In genomic region chr17:6129361-6129760, GRCm38 (mm10) we compare ENCODE assay signal across 21 mouse cellular contexts. TPM values are rescaled to one million over a fixed set of nuclear protein-coding genes. Genes with fewer than 3 reads are reported as not detected.
DNase-seq lines count a peak whose midpoint lies in the region; TF ChIP-seq lines count a peak whose summit lies in the region.
"Had no signal": no experiment of that assay in that cellular context is flagged by ENCODE, and none has a peak within 500 bp of the region (broad histone marks: within the 10 kb centered on the region; RNA-seq: fewer than 3 reads in every experiment).

No protein-coding gene starts in this region.

- H3K27ac ChIP-seq in heart, embryonic 10.5 days = no peak overlapping the region
- no peak overlapping the region for H3K27ac ChIP-seq in gastrocnemius, adult 2 months
- H3K27ac ChIP-seq: heart, embryonic 13.5 days; hindbrain, embryonic 10.5 days; liver, embryonic 15.5 days; midbrain, embryonic 13.5 days; neural tube, embryonic 13.5 days; stomach, embryonic 15.5 days had no signal

- no peaks in the 10 kb centered on the region for H3K9me3 ChIP-seq in heart, embryonic 10.5 days
- H3K9me3 ChIP-seq: G1E; heart, embryonic 13.5 days; hindbrain, embryonic 10.5 days; liver, embryonic 15.5 days; midbrain, embryonic 13.5 days; neural tube, embryonic 13.5 days; stomach, embryonic 15.5 days had no signal

- no peak for TF ChIP-seq CTCF in gastrocnemius, adult 2 months (IDR thresholded peaks at IDR 0.05)

- intact Hi-C loops in gastrocnemius, adult 2 months (cut with DNase I) = no loop called here

- DNase-seq in heart, adult 11 months = peak; percentile 41
- DNase-seq in heart, embryonic 10.5 days (ENCODE audit: low spot score) = no peak
- peak; percentile 55 for DNase-seq in right cerebral cortex, postnatal 10 days (ENCODE audit: low spot score in 2 of 2)
- DNase-seq in right cerebral cortex, postnatal 25 days = no peak
- DNase-seq in cerebellum, postnatal 25 days = peak; percentile 93 to 94
- peak; percentile 14 for DNase-seq in retina, postnatal 7 days (ENCODE audit: low read depth, low spot score)
- no peak for DNase-seq in spleen, postnatal 14 days (ENCODE audit: low spot score in 2 of 2)
- DNase-seq in gastrocnemius, adult 2 months = no peak
- DNase-seq: B cell, adult 2 months; embryo, embryonic 11 days; gastrocnemius, postnatal 10 days; lung, postnatal 36 days; thymus, postnatal 4 days had no signal

- peaks cover 9% of the 10 kb centered on the region for H3K4me1 ChIP-seq in heart, embryonic 10.5 days
- H3K4me1 ChIP-seq: hindbrain, embryonic 10.5 days; liver, embryonic 15.5 days; midbrain, embryonic 13.5 days; neural tube, embryonic 13.5 days; stomach, embryonic 15.5 days had no signal

- 77% methylated on average over 4 of the region's 4 CpGs for WGBS in heart, embryonic 10.5 days

- H3K4me3 ChIP-seq in heart, embryonic 10.5 days = no peak overlapping the region
- no peak overlapping the region for H3K4me3 ChIP-seq in gastrocnemius, adult 2 months
- H3K4me3 ChIP-seq: erythroblast, embryonic 14.5 days; heart, embryonic 13.5 days; hindbrain, embryonic 10.5 days; liver, embryonic 15.5 days; midbrain, embryonic 13.5 days; neural tube, embryonic 13.5 days; stomach, embryonic 15.5 days had no signal

- H3K27me3 ChIP-seq in heart, embryonic 10.5 days (ENCODE audit: insufficient read depth, poor library complexity, severe bottlenecking) = no peaks in the 10 kb centered on the region
- H3K27me3 ChIP-seq: heart, embryonic 13.5 days; liver, embryonic 15.5 days; midbrain, embryonic 13.5 days; neural tube, embryonic 13.5 days; stomach, embryonic 15.5 days had no signal

- peaks cover 10% of the 10 kb centered on the region for H3K36me3 ChIP-seq in heart, embryonic 10.5 days
- H3K36me3 ChIP-seq: liver, embryonic 15.5 days had no signal

RNA-seq across cellular contexts. Expression of gene Tulp4, which starts 23.1 kb away (rescaled TPM):
- polyA plus RNA-seq in heart, embryonic 10.5 days (2016; fragmentation: Nextera tagmentation; extraction: Ambion mirVana) = 81.8 and 97.4 TPM in 2 replicates
- 100 to 1,000 TPM; 111 to 124 TPM for total RNA-seq in gastrocnemius, adult 2 months (2021)

RNA-seq across cellular contexts. Expression of gene Gtf2h5, which starts 49.8 kb away (rescaled TPM):
- polyA plus RNA-seq in heart, embryonic 10.5 days (2016; fragmentation: Nextera tagmentation; extraction: Ambion mirVana) = 150 TPM in 2 replicates
- 10 to 100 TPM; 50.5 to 52.7 TPM for total RNA-seq in gastrocnemius, adult 2 months (2021)

RNA-seq across cellular contexts. Expression of gene Serac1, which starts 49.8 kb away (rescaled TPM):
- 4.9 and 5.5 TPM in 2 replicates for polyA plus RNA-seq in heart, embryonic 10.5 days (2016; fragmentation: Nextera tagmentation; extraction: Ambion mirVana)
- 1 to 10 TPM; 6.5 to 7.3 TPM for total RNA-seq in gastrocnemius, adult 2 months (2021)

Comparison
In these comparisons a context has a peak if more than half of its experiments do, and no peak if none do; other contexts are left out.
1. DNase-seq: peak in heart, adult 11 months (single experiment), right cerebral cortex, postnatal 10 days (2 of 2), cerebellum, postnatal 25 days (2 of 2) and retina, postnatal 7 days (single experiment); none in heart, embryonic 10.5 days (single experiment), right cerebral cortex, postnatal 25 days (single experiment), spleen, postnatal 14 days (0 of 2) and gastrocnemius, adult 2 months (single experiment).